Mouse (Mus musculus): Measurements from ENCODE around the gene Acot8. TPM values are rescaled to one million over a fixed set of nuclear protein-coding genes. Genes with fewer than 3 reads are reported as not detected.

Acot8 gene
- polyA plus RNA-seq (2012; rRNA removed; ENCODE audit: low replicate concordance), result 157 and 164 TPM in 2 replicates

DNA sequence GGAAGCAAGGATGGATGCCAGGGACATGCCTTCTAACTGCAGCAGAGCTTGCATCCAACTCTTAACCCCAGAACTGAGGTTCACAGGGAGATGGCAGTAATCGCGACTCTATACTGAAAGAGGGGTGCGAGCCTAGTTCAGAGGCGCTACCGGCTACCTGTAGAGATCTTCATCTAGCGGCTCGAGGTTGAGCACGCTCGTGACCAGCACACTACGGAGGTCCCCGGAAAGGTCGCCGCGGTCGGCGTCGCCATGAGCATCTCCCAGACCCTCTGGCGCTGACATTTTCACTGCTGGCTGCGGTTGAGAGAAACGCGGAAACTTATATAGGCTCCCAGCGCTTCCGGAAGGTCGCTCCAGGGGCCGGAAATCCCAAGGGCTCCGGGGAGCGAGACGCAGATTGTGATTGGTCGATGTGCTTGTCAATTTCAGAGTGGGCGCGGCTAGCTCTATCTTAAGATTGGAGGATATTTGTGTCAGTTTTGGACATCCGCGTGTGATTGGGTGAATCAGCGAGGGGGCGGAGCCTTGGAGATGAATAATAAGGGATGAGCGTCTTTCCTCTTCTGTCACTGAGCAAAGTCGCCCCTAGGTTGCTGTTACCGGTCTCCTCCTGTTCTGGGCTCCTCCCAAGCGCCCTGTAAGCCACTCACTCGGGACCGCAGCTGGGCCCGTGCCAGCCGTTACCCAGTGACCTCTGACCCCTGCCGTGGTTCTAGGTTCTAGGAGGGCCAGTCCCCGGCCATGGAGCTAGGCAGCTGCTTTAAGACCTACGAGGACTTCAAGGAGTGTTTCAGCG lies at the start of gene Acot8, which contains the start of gene Zswim3:
Gene Acot8, minus strand, starts transcription at position 350 of the 799 bp plus-strand sequence.
Gene Zswim3, plus strand, starts transcription at position 566 of the 799 bp plus-strand sequence.

DNA sequence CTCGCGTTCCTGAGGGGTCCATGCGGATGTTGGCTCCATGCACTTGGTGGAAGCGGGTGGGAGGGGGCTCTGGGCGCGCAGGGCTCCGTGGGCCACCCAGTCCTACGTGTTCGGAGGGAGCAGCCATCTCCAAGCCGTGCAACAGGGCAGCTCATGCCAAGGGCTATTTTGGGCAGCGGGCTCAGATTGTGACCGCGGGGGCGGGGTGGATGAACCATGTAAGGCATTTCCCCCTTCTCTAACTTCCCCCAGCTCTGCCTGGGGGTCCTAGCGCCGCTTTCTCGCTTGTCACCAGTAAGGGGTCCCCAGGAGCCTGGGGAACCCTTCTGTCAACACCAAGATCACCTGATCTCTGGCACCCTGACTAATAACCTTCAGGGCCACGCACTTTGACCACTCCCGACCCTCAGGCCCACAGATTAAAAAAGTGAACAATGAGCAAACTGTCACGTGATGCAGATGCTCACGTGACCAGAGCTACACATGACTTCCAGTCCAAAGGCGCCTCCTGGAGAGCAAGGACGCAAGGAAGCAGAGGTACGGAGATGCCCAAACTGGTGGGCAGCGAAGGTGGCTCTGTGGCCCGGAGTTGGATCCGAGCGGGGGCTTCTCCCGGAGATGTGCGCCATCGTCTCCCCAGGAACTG lies 28.8 kb upstream of the Acot8 start, which contains the start of gene Neurl2:
Gene Neurl2, minus strand, starts transcription at position 143 of the 646 bp plus-strand sequence.

DNA sequence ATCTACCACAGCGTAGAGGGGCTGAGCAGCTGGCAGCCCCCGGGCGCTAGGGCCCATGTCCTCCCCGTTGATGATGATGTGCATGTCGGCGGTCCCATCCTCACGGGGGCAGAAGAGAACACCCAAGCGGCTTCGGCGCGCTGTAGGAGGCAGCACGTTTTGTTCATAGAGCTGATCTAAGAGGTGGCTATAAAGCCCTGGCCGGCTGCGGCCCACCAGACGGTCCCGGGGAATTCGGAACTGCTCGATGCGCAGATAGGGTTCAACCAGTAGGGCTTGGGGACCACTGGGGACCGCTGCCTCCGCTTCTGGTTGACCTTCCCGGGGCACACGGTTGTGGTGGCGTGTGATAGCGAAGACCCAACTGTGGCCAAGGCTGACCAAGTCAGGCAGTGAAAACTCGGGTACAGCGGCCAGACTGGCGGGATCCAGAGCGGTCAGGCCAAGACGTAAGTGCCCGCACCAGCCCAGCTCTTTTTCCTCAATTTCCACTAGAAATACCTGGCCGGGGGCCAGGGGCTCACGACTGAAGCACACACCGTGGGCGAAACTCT lies 28.1 kb upstream of the Acot8 start, which contains the start of gene Ctsa:
Gene Ctsa, plus strand, starts transcription at position 126 of the 554 bp plus-strand sequence.

DNA sequence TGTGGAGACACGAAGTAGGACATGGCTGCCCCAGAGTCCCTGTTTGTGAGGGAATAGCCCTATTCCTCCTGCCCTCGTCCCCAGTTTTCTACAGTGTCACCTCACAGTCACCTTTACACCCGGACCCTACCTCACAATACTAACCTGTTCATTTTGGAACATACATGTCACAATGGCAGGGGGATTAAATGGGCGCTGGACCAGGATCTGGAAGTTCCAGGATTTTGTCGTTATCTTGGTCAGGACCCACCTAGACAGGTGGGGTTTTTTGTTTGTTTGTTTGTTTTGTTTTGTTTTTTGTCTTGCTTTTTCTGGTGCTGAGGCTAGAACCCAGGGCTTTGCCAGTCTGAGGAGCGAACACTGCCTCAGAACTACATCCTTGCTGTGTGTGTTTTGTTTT lies 23.8 kb upstream of the Acot8 start, which contains the start of gene Spata25:
Gene Spata25, minus strand, starts transcription at position 101 of the 400 bp plus-strand sequence.

DNA sequence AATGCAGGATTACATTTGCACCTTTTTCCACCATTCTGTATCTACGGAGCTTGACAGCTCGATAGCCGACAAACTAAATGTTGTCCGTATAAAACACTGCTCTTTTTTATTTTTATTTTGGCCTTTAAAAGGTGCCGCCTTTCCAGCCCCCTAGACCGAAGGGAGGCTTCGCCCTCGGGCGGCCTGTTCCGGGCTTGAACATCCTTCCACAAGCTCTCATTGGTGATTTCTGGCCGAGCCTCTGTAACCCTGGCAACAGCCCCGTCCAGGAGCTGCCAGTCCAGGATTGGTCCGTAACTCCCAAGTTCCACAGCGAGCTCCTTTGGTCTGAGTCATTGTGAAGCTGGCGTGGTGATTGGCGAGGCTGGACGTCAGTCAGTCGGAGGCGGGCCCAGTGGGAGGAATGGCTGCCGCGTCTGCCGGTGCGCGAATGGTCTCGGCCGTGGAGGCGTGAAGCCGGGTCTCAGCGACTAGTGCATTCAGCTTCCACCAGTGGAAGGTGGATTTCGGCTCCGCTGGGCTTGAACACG lies 18.0 kb upstream of the Acot8 start, which contains the start of gene Zswim1:
Gene Zswim1, plus strand, starts transcription at position 51 of the 530 bp plus-strand sequence.

DNA sequence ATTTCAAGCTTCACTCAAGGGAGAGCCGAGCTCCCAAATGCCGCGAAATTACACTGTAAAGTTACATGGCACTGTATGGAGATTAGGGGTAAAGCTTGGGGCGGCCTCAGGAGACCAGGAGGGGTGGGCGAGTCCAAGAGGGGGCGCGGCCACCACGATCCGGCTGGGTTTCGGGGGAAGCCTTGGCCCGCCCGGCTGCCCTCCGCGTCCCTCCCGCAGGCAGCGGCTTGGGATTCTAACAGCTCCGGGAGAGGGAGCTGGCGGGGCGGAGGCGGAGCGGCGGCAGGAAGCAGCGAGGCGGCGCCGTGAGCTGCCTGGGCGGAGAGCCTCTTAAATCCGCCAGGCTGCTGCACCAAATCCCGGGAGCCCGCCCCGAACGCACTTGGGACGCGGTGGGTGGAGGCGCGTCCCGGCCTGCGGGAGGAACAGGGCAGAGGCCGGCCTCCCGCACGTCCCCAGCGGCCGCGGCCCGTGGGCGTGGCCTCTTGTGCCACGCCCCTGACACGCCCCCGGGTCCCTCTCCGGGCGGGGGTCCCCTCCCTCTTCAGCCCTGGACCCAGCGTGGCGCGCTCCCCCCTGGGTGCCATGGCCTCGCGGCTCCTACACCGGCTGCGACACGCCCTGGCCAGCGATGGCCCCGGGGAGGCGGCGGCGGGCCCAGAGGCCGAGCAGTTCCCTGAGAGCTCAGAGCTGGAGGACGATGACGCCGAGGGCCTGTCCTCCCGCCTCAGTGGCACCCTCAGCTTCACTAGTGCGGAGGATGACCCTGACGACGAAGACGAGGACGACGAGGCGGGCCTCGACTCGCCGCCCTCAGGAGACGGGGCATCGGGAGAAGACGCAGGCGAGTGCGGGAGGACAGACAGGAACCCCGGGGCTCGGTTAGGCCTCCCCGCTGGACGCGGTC lies 18.9 kb downstream of the Acot8 start, which contains the start of gene Snx21:
Gene Snx21, plus strand, starts transcription at position 343 of the 907 bp plus-strand sequence.

DNA sequence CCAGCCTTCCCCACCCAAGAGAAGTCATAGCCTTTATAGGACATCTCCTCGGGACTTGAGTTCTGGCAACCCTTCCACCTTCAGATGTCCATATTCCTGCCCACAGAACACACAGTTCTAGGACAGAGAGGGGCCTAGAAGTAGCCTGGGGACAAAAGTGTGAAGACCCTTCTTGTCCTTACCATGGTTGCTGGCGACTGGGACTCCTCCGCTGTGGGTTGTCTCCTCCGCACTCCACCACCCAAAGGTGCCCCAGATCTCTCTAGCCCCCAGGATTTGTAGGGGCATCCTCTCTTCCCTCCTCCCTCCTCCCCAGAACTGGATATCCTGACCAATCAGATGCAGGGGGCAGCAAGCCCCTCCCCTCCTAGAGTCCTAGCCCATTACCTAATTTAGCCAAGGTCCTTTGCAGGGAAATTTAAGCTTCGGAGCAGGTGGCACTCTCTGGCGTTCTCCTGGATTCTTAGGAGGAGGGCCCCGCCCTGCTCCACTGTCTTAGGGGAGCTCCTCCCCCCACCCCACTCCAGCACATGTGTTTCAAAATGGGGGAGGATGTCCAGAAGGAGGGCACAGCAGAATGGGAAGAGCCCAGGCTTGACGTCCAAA lies 25.1 kb downstream of the Acot8 start, which contains the start of gene Tnnc2:
Gene Tnnc2, minus strand, starts transcription at position 487 of the 606 bp plus-strand sequence.

DNA sequence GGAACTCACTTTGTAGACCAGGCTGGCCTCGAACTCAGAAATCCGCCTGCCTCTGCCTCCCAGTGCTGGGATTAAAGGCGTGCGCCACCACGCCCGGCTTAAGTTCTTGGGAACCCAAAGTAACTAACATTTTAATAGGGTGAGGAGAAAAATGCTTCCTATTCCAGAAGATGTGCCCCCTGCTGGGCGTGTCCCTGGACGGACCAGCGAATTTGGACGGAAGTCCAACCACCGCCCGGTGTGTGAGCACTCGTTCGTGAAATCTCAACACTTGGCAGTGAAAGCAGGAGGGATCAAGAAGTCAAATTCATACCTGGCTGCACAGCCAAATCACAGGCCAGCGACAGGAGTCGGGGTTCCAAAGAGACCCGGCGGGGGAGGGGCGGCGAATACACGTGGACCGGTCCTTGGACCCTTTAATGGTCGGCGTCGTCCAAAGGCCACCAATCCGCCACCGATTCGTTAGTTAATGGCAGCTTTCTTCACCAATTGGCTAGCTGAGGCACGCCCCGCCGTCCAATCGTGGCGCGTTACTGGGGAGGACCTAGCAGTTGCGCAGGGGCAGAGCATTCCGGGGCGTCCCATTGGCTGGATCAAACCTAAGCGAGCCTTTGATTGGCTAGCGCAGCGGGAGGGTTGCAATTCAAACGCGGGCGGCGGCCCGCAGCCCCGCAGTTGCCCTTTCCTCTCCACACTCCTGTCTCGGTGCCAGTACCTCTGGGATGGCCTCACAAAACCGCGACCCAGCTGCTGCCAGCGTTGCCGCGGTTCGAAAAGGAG lies 35.2 kb downstream of the Acot8 start, which contains the start of gene Ube2c:
Gene Ube2c, plus strand, starts transcription at position 641 of the 780 bp plus-strand sequence.

DNA sequence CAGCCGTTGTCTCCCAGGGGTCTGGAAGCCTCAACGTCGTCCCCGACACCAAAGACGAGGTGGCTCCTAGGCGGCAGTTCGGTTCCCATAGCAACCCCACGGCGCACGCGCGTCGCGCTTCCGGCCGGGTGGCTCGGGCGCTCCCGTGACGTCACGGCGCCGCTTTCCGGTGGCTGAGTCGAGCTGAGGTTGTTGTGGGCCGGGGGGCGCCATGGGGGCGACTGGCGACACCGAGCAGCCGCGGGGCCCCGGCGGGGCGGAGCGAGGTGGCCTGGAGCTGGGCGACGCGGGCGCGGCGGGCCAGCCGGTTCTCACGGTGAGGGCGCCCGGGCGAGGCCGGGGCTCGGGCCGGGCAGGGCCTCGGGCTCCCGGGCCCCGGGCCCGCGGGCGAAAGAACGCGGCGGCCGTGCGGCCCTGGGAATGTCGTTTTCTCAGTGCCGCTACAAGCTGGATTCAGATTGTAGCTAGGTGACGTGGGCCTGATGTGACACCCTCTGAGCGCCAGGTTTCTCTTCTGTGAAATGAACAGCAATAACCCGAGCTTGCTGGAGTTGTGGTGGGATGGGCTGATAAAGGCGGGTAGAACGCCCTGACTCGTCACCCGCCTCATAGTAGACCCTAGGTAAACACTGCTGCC lies 58.7 kb downstream of the Acot8 start, which contains the start of the genes Wfdc3 and Dnttip1:
Gene Wfdc3, minus strand, starts transcription at position 89 of the 637 bp plus-strand sequence.
Gene Dnttip1, plus strand, starts transcription at position 141 of the 637 bp plus-strand sequence.

Other genes with a start within 250 kb of the Acot8 start
- 2.4 and 68.3 TPM in 2 replicates for gene Wfdc2, start 242.5 kb downstream of the Acot8 start, polyA plus RNA-seq (2012; rRNA removed; ENCODE audit: low replicate concordance)
- not detected in 2 replicates for gene Spint3, start 231.4 kb downstream of the Acot8 start, polyA plus RNA-seq (2012; rRNA removed; ENCODE audit: low replicate concordance)
- gene Wfdc6a, start 219.4 kb downstream of the Acot8 start, polyA plus RNA-seq (2012; rRNA removed; ENCODE audit: low replicate concordance), result not detected in 2 replicates
- not detected in 2 replicates for gene Eppin, start 211.3 kb downstream of the Acot8 start, polyA plus RNA-seq (2012; rRNA removed; ENCODE audit: low replicate concordance)
- gene Wfdc6b, start 191.4 kb downstream of the Acot8 start, polyA plus RNA-seq (2012; rRNA removed; ENCODE audit: low replicate concordance), result not detected in 2 replicates
- not detected in 2 replicates for gene Wfdc8, start 191.3 kb downstream of the Acot8 start, polyA plus RNA-seq (2012; rRNA removed; ENCODE audit: low replicate concordance)
- 0.16 TPM in 1 of 2 replicates, not detected in the other for gene Wfdc16, start 166.1 kb downstream of the Acot8 start, polyA plus RNA-seq (2012; rRNA removed; ENCODE audit: low replicate concordance)
- gene Wfdc10, start 148.8 kb downstream of the Acot8 start, polyA plus RNA-seq (2012; rRNA removed; ENCODE audit: low replicate concordance), result 1.1 and 3.7 TPM in 2 replicates
- not detected in 2 replicates for gene Wfdc9, start 148.3 kb downstream of the Acot8 start, polyA plus RNA-seq (2012; rRNA removed; ENCODE audit: low replicate concordance)
- not detected in 2 replicates for gene Wfdc11, start 130.8 kb downstream of the Acot8 start, polyA plus RNA-seq (2012; rRNA removed; ENCODE audit: low replicate concordance)
- 0.08 TPM in 1 of 2 replicates, not detected in the other for gene Wfdc13, start 119.8 kb downstream of the Acot8 start, polyA plus RNA-seq (2012; rRNA removed; ENCODE audit: low replicate concordance)
- gene Spint4, start 106.4 kb downstream of the Acot8 start, polyA plus RNA-seq (2012; rRNA removed; ENCODE audit: low replicate concordance), result not detected in 2 replicates
- not detected in 2 replicates for gene Spint5, start 89.6 kb downstream of the Acot8 start, polyA plus RNA-seq (2012; rRNA removed; ENCODE audit: low replicate concordance)
- 1.2 TPM in 1 of 2 replicates, not detected in the other for gene Wfdc3, start 59.0 kb downstream of the Acot8 start, polyA plus RNA-seq (2012; rRNA removed; ENCODE audit: low replicate concordance)
- 23.0 and 61.4 TPM in 2 replicates for gene Dnttip1, start 58.9 kb downstream of the Acot8 start, polyA plus RNA-seq (2012; rRNA removed; ENCODE audit: low replicate concordance)
- gene Ube2c, start 35.0 kb downstream of the Acot8 start, polyA plus RNA-seq (2012; rRNA removed; ENCODE audit: low replicate concordance), result 68.5 and 95.4 TPM in 2 replicates
- not detected in 2 replicates for gene Tnnc2, start 24.9 kb downstream of the Acot8 start, polyA plus RNA-seq (2012; rRNA removed; ENCODE audit: low replicate concordance)
- gene Snx21, start 19.1 kb downstream of the Acot8 start, polyA plus RNA-seq (2012; rRNA removed; ENCODE audit: low replicate concordance), result 16.0 and 24.1 TPM in 2 replicates
- 1.9 and 2.1 TPM in 2 replicates for gene Zswim3, start 216 bp upstream of the Acot8 start, polyA plus RNA-seq (2012; rRNA removed; ENCODE audit: low replicate concordance)
- gene Zswim1, start 17.8 kb upstream of the Acot8 start, polyA plus RNA-seq (2012; rRNA removed; ENCODE audit: low replicate concordance), result 7.2 and 8.6 TPM in 2 replicates
- not detected in 2 replicates for gene Spata25, start 23.7 kb upstream of the Acot8 start, polyA plus RNA-seq (2012; rRNA removed; ENCODE audit: low replicate concordance)
- gene Ctsa, start 28.0 kb upstream of the Acot8 start, polyA plus RNA-seq (2012; rRNA removed; ENCODE audit: low replicate concordance), result 283 and 318 TPM in 2 replicates
- gene Neurl2, start 28.6 kb upstream of the Acot8 start, polyA plus RNA-seq (2012; rRNA removed; ENCODE audit: low replicate concordance), result 2.7 and 3.2 TPM in 2 replicates
- 28.5 and 38.0 TPM in 2 replicates for gene Pltp, start 52.8 kb upstream of the Acot8 start, polyA plus RNA-seq (2012; rRNA removed; ENCODE audit: low replicate concordance)
- 29.6 and 30.0 TPM in 2 replicates for gene Pcif1, start 74.4 kb upstream of the Acot8 start, polyA plus RNA-seq (2012; rRNA removed; ENCODE audit: low replicate concordance)
- 25.0 and 27.2 TPM in 2 replicates for gene Zfp335, start 106.9 kb upstream of the Acot8 start, polyA plus RNA-seq (2012; rRNA removed; ENCODE audit: low replicate concordance)
- gene Mmp9, start 135.9 kb upstream of the Acot8 start, polyA plus RNA-seq (2012; rRNA removed; ENCODE audit: low replicate concordance), result 7.9 and 23.2 TPM in 2 replicates
- gene Slc12a5, start 155.9 kb upstream of the Acot8 start, polyA plus RNA-seq (2012; rRNA removed; ENCODE audit: low replicate concordance), result 0.52 and 1.1 TPM in 2 replicates
- gene Ncoa5, start 230.0 kb upstream of the Acot8 start, polyA plus RNA-seq (2012; rRNA removed; ENCODE audit: low replicate concordance), result 16.9 and 17.2 TPM in 2 replicates

Measured in duodenum, adult 2 months (tissue).